Mouse (Mus musculus): ENCODE results near the gene Rnase2b. TPM values are rescaled to one million over a fixed set of nuclear protein-coding genes. Genes with fewer than 3 reads are reported as not detected.
A peak's percentile ranks its signal among the peaks of the same experiment; 100 is the strongest.
"Not testable (repeated sequence)": the region's sequence is repeated elsewhere in the genome, so short reads cannot be mapped to it uniquely, and the experiment has no call there.

Rnase2b gene
- not detected in 2 replicates for polyA plus RNA-seq (2012; rRNA removed)

- H3K27me3 ChIP-seq (ENCODE audit: control insufficient read depth, insufficient read depth, low read length); H3K27ac ChIP-seq (ENCODE audit: insufficient read depth, low read length); DNase-seq (ENCODE audit: low read depth in 1 of 2, low spot score in 2 of 2); H3K4me3 ChIP-seq (ENCODE audit: extremely low read depth, insufficient read depth, insufficient read length); H3K36me3 ChIP-seq (ENCODE audit: control insufficient read depth, insufficient read depth, low read length): not testable (repeated sequence)
- WGBS = 97% methylated on average over 3 of the region's 3 CpGs
- H3K4me1 ChIP-seq (ENCODE audit: control insufficient read depth, insufficient read depth, insufficient read length) = peaks cover 19% of the 10 kb centered on the region
Observed at GRCm38 (mm10) chr14:51161976-51162375, at the start of gene Rnase2b. Gene Rnase2b (plus strand): TSS chr14:51162260.

GRCm38 (mm10) chr14:51113476-51113875 is 48.6 kb upstream of the Rnase2b start:
- no peak for DNase-seq (ENCODE audit: low read depth in 1 of 2, low spot score in 2 of 2)
- Histone ChIP-seq H3K27me3 (ENCODE audit: control insufficient read depth, insufficient read depth, low read length) (no peaks in the 10 kb centered on the region), H3K36me3 (ENCODE audit: control insufficient read depth, insufficient read depth, low read length) (no peaks in the 10 kb centered on the region), H3K4me1 (ENCODE audit: control insufficient read depth, insufficient read depth, insufficient read length) (no peaks in the 10 kb centered on the region), H3K4me3 (ENCODE audit: extremely low read depth, insufficient read depth, insufficient read length) (no peak overlapping the region), H3K27ac (ENCODE audit: insufficient read depth, low read length) (no peak overlapping the region)
- 80% methylated on average over 9 of the region's 9 CpGs for WGBS
- TF ChIP-seq POLR2A (IDR thresholded peaks at IDR 0.05; ENCODE audit: low read depth, low read length) = no peak
- no peak for TF ChIP-seq CTCF (IDR thresholded peaks at IDR 0.05; ENCODE audit: extremely low read depth, insufficient read depth, insufficient read length, insufficient replicate concordance)

GRCm38 (mm10) chr14:51113916-51114560 is 48.0 kb upstream of the Rnase2b start, which contains the start of gene Eddm3b:
Gene Eddm3b (plus strand): TSS chr14:51114426.
- no peak for DNase-seq (ENCODE audit: low read depth in 1 of 2, low spot score in 2 of 2)
- 80% methylated on average over 12 of the region's 12 CpGs for WGBS
- H3K36me3 ChIP-seq (ENCODE audit: control insufficient read depth, insufficient read depth, low read length) = no peaks in the 10 kb centered on the region
- H3K27ac ChIP-seq (ENCODE audit: insufficient read depth, low read length) = no peak within 1 kb of the TSS
- H3K4me1 ChIP-seq (ENCODE audit: control insufficient read depth, insufficient read depth, insufficient read length) = no peaks in the 10 kb centered on the region
- no peaks in the 10 kb centered on the region for H3K27me3 ChIP-seq (ENCODE audit: control insufficient read depth, insufficient read depth, low read length)
- no peak within 1 kb of the TSS for H3K4me3 ChIP-seq (ENCODE audit: extremely low read depth, insufficient read depth, insufficient read length)
- TF ChIP-seq CTCF (IDR thresholded peaks at IDR 0.05; ENCODE audit: extremely low read depth, insufficient read depth, insufficient read length, insufficient replicate concordance) = no peak
- no peak for TF ChIP-seq POLR2A (IDR thresholded peaks at IDR 0.05; ENCODE audit: low read depth, low read length)

- no peak for DNase-seq (ENCODE audit: low read depth in 1 of 2, low spot score in 2 of 2)
- no peak overlapping the region for H3K4me3 ChIP-seq (ENCODE audit: extremely low read depth, insufficient read depth, insufficient read length)
- H3K27me3 ChIP-seq (ENCODE audit: control insufficient read depth, insufficient read depth, low read length) = no peaks in the 10 kb centered on the region
- peaks cover 6% of the 10 kb centered on the region for H3K36me3 ChIP-seq (ENCODE audit: control insufficient read depth, insufficient read depth, low read length)
- H3K27ac ChIP-seq (ENCODE audit: insufficient read depth, low read length) = no peak overlapping the region
- WGBS = 90% methylated on average over 6 of the region's 6 CpGs
- TF ChIP-seq POLR2A (IDR thresholded peaks at IDR 0.05; ENCODE audit: low read depth, low read length) (no peak), CTCF (IDR thresholded peaks at IDR 0.05; ENCODE audit: extremely low read depth, insufficient read depth, insufficient read length, insufficient replicate concordance) (no peak)
- H3K4me1 ChIP-seq (ENCODE audit: control insufficient read depth, insufficient read depth, insufficient read length) = peaks cover 18% of the 10 kb centered on the region; the same call in 1 of the 2 replicates
Observed at GRCm38 (mm10) chr14:51125684-51126083, 36.4 kb upstream of the Rnase2b start.

- WGBS = 27% methylated on average over 2 of the region's 2 CpGs
- Histone ChIP-seq H3K4me3 (ENCODE audit: extremely low read depth, insufficient read depth, insufficient read length) (no peak overlapping the region), H3K27ac (ENCODE audit: insufficient read depth, low read length) (peak overlapping the region; percentile 92), H3K4me1 (ENCODE audit: control insufficient read depth, insufficient read depth, insufficient read length) (peaks cover 31% of the 10 kb centered on the region), H3K27me3 (ENCODE audit: control insufficient read depth, insufficient read depth, low read length) (no peaks in the 10 kb centered on the region), H3K36me3 (ENCODE audit: control insufficient read depth, insufficient read depth, low read length) (peaks cover 9% of the 10 kb centered on the region)
- DNase-seq (ENCODE audit: low read depth in 1 of 2, low spot score in 2 of 2) = peak in 1 of 2 experiments; percentile 53
- TF ChIP-seq POLR2A (IDR thresholded peaks at IDR 0.05; ENCODE audit: low read depth, low read length) (no peak), CTCF (IDR thresholded peaks at IDR 0.05; ENCODE audit: extremely low read depth, insufficient read depth, insufficient read length, insufficient replicate concordance) (no peak)
Observed at GRCm38 (mm10) chr14:51127648-51128258, 34.3 kb upstream of the Rnase2b start.

GRCm38 (mm10) chr14:51128775-51129623 is 33.1 kb upstream of the Rnase2b start:
- peaks cover 9% of the 10 kb centered on the region for H3K36me3 ChIP-seq (ENCODE audit: control insufficient read depth, insufficient read depth, low read length)
- H3K27ac ChIP-seq (ENCODE audit: insufficient read depth, low read length) = peak overlapping the region; percentile 99
- H3K27me3 ChIP-seq (ENCODE audit: control insufficient read depth, insufficient read depth, low read length) = no peaks in the 10 kb centered on the region
- H3K4me3 ChIP-seq (ENCODE audit: extremely low read depth, insufficient read depth, insufficient read length) = peak overlapping the region; percentile 83
- TF ChIP-seq POLR2A (IDR thresholded peaks at IDR 0.05; ENCODE audit: low read depth, low read length) = peak; percentile 64
- TF ChIP-seq CTCF (IDR thresholded peaks at IDR 0.05; ENCODE audit: extremely low read depth, insufficient read depth, insufficient read length, insufficient replicate concordance) = no peak
- 18% methylated on average over 9 of the region's 9 CpGs for WGBS
- DNase-seq (ENCODE audit: low read depth in 1 of 2, low spot score in 2 of 2) = peak; percentile 59 to 74
- peaks cover 32% of the 10 kb centered on the region for H3K4me1 ChIP-seq (ENCODE audit: control insufficient read depth, insufficient read depth, insufficient read length)
